Mouse (Mus musculus): ENCODE results near the gene Olfr148.

Gene Olfr148

GRCm38 (mm10) chr9:39610355-39610754, at the start of gene Olfr148:
Gene Olfr148 (plus strand): TSS chr9:39610655.
- ATAC-seq (ENCODE audit: low TSS enrichment): no peak

- ATAC-seq (ENCODE audit: low TSS enrichment): no peak
Observed at GRCm38 (mm10) chr9:39575469-39575868, 35.0 kb upstream of the Olfr148 start, which contains the start of gene Olfr959. Gene Olfr959 (minus strand): TSS chr9:39575569.

- no peak for ATAC-seq (ENCODE audit: low TSS enrichment)
Observed at GRCm38 (mm10) chr9:39577050-39577449, 33.4 kb upstream of the Olfr148 start.

GRCm38 (mm10) chr9:39602536-39603332, 7.7 kb upstream of the Olfr148 start:
- peak; percentile 65 for ATAC-seq (ENCODE audit: low TSS enrichment)

GRCm38 (mm10) chr9:39603333-39603845, 7.1 kb upstream of the Olfr148 start:
- no peak for ATAC-seq (ENCODE audit: low TSS enrichment)

GRCm38 (mm10) chr9:39603999-39604453, 6.4 kb upstream of the Olfr148 start, which contains the start of gene AW551984:
Gene AW551984 (minus strand): TSS chr9:39604403.
- no peak for ATAC-seq (ENCODE audit: low TSS enrichment)

GRCm38 (mm10) chr9:39608497-39608896, 2.0 kb upstream of the Olfr148 start:
- ATAC-seq (ENCODE audit: low TSS enrichment): no peak

GRCm38 (mm10) chr9:39611953-39612352, 1.5 kb downstream of the Olfr148 start:
- ATAC-seq (ENCODE audit: low TSS enrichment): peak; percentile 77; the same call in 1 of the 2 replicates

GRCm38 (mm10) chr9:39621073-39621472, 10.6 kb downstream of the Olfr148 start, which contains the start of gene Olfr960:
Gene Olfr960 (plus strand): TSS chr9:39621373.
- no peak for ATAC-seq (ENCODE audit: low TSS enrichment)

GRCm38 (mm10) chr9:39623783-39624182, 13.3 kb downstream of the Olfr148 start:
- no peak for ATAC-seq (ENCODE audit: low TSS enrichment)

GRCm38 (mm10) chr9:39624711-39625110, 14.3 kb downstream of the Olfr148 start:
- ATAC-seq (ENCODE audit: low TSS enrichment): no peak

GRCm38 (mm10) chr9:39629069-39629468, 18.6 kb downstream of the Olfr148 start:
- no peak for ATAC-seq (ENCODE audit: low TSS enrichment)

- ATAC-seq (ENCODE audit: low TSS enrichment): 0 out of 2 replicates have a peak, but pooled peaks have one; percentile 57
Observed at GRCm38 (mm10) chr9:39633913-39634594, 23.6 kb downstream of the Olfr148 start.

GRCm38 (mm10) chr9:39644785-39645184, 34.3 kb downstream of the Olfr148 start, which contains the start of gene Olfr961:
Gene Olfr961 (plus strand): TSS chr9:39645085.
- no peak for ATAC-seq (ENCODE audit: low TSS enrichment)

GRCm38 (mm10) chr9:39647382-39647781, 36.9 kb downstream of the Olfr148 start:
- no peak for ATAC-seq (ENCODE audit: low TSS enrichment)

- ATAC-seq (ENCODE audit: low TSS enrichment): no peak
Observed at GRCm38 (mm10) chr9:39654756-39655396, 44.4 kb downstream of the Olfr148 start.
